Mouse (Mus musculus) erythroblast, embryonic 14.5 days (primary cell): ENCODE measurements around the gene Baz2b.

ENCODE experiments used
- GATA1 ChIP-seq: IDR thresholded peaks from 2 replicates; pipeline ENCODE4 v1.6.1; 2012; ENCODE audit warnings: low read length, inconsistent platforms, mixed read lengths
- TAL1 ChIP-seq: IDR thresholded peaks from 3 replicates; pipeline ENCODE4 v1.6.1; 2012; ENCODE audit warnings: low read length, inconsistent platforms, mixed read lengths

DNA sequence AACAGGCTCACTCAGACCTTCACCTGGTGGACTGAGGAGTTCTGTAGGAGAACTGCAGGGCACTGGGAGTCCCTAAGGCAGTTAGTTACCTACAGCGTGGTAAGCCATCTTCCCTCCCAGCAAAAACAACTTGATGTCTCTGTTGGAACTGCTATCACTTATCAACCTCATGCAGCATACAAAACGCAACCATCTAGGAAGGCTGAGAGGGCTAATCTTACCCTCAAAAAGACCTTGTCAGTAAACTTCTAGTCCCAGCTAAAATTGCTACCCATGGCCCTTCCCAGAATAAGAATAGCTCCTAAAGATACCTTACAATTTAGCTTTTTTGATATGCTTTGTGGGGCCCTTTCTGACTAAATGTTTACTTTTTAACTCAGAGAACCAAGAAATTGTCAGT, 67.4 kb downstream of the Baz2b start:
- TF ChIP-seq TAL1: peak; percentile 49
- no peak for TF ChIP-seq GATA1
